Mouse (Mus musculus): ENCODE results near the gene Crb2.

DNA sequence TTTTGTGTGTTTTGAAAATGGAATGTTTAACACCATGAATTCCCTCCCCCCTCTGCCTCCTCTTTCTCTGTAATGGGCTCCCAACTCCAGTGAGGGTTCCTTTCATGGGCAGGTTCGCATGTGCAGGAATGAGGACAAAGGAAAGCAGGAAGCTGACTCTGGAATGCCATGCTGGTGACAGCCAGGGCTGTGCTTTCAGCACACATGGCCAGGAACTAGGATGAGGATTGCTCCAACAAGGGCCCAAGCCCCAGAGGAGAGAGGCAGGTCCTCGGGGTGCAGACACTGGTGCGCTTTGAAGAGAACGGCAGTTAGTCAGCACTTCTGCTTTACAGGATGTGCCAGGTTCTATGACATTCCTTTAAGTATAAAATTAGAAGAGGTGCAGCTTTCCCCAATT lies 66.7 kb downstream of the Crb2 start:
- TF ChIP-seq CTCF (IDR thresholded peaks at IDR 0.05; ENCODE audit: control insufficient read depth, insufficient read depth, insufficient read length) (no peak), USF1 (IDR thresholded peaks at IDR 0.05; ENCODE audit: low read depth) (no peak), MYOD1 (IDR thresholded peaks at IDR 0.05; ENCODE audit: control insufficient read depth, insufficient read length, low read depth) (no peak), MAX (IDR thresholded peaks at IDR 0.05) (no peak)

Data from C2C12 (cell line).